Mouse (Mus musculus): ENCODE results near the gene Wiz. TPM values are rescaled to one million over a fixed set of nuclear protein-coding genes. Genes with fewer than 3 reads are reported as not detected.

The Wiz gene
- polyA plus RNA-seq, 1 experiment from 2014 or later, result 41.4 TPM

GRCm38 (mm10) chr17:32350382-32350983 is 38.8 kb downstream of the Wiz start, which contains the start of gene Akap8l:
Akap8l (minus strand) TSS chr17:32350607.
- WGBS, result under 1% methylated on average over 37 of the region's 37 CpGs
- H3K27ac ChIP-seq (ENCODE audit: low read length), result peak within 1 kb of the TSS; percentile 89
- H3K9me3 ChIP-seq (replicated peaks; ENCODE audit: control insufficient read depth, low read length, poor library complexity, severe bottlenecking), result no peaks in the 10 kb centered on the region
- ATAC-seq, result peak; percentile 98
- peaks cover 20% of the 10 kb centered on the region for H3K4me1 ChIP-seq (ENCODE audit: control insufficient read depth, insufficient read depth, low read length)
- H3K36me3 ChIP-seq (ENCODE audit: control insufficient read depth, insufficient read depth, low read length), result peaks cover 10% of the 10 kb centered on the region
- peak within 1 kb of the TSS; percentile 64 for H3K4me3 ChIP-seq (ENCODE audit: low read depth, low read length)
- peak within 1 kb of the TSS; percentile 78 for H3K4me2 ChIP-seq (ENCODE audit: low read length)
- H3K27me3 ChIP-seq (ENCODE audit: control insufficient read depth, insufficient read depth, low read depth, low read length), result no peaks in the 10 kb centered on the region
- peak within 1 kb of the TSS; percentile 79 for H3K9ac ChIP-seq (ENCODE audit: low read depth, low read length)

GRCm38 (mm10) chr17:32349851-32350381 is 39.3 kb downstream of the Wiz start:
- peak overlapping the region; percentile 89 for H3K27ac ChIP-seq (ENCODE audit: low read length)
- H3K9me3 ChIP-seq (replicated peaks; ENCODE audit: control insufficient read depth, low read length, poor library complexity, severe bottlenecking), result no peaks in the 10 kb centered on the region
- H3K4me2 ChIP-seq (ENCODE audit: low read length), result peak overlapping the region; percentile 74
- peaks cover 20% of the 10 kb centered on the region for H3K4me1 ChIP-seq (ENCODE audit: control insufficient read depth, insufficient read depth, low read length)
- H3K27me3 ChIP-seq (ENCODE audit: control insufficient read depth, insufficient read depth, low read depth, low read length), result no peaks in the 10 kb centered on the region
- under 1% methylated on average over 24 of the region's 24 CpGs for WGBS
- ATAC-seq, result peak; percentile 38
- H3K36me3 ChIP-seq (ENCODE audit: control insufficient read depth, insufficient read depth, low read length), result peaks cover 6% of the 10 kb centered on the region; the same call in 1 of the 2 replicates
- H3K9ac ChIP-seq (ENCODE audit: low read depth, low read length), result peak overlapping the region; percentile 79
- H3K4me3 ChIP-seq (ENCODE audit: low read depth, low read length), result peak overlapping the region; percentile 64

GRCm38 (mm10) chr17:32349037-32349732 is 40.1 kb downstream of the Wiz start:
- no peak for ATAC-seq
- H3K4me3 ChIP-seq (ENCODE audit: low read depth, low read length), result peak overlapping the region; percentile 64
- 18% methylated on average over 4 of the region's 4 CpGs for WGBS
- peak overlapping the region; percentile 74 for H3K4me2 ChIP-seq (ENCODE audit: low read length)
- H3K9ac ChIP-seq (ENCODE audit: low read depth, low read length), result peak overlapping the region; percentile 79
- H3K27ac ChIP-seq (ENCODE audit: low read length), result no peak overlapping the region
- no peaks in the 10 kb centered on the region for H3K27me3 ChIP-seq (ENCODE audit: control insufficient read depth, insufficient read depth, low read depth, low read length)
- peaks cover 20% of the 10 kb centered on the region for H3K4me1 ChIP-seq (ENCODE audit: control insufficient read depth, insufficient read depth, low read length)
- H3K36me3 ChIP-seq (ENCODE audit: control insufficient read depth, insufficient read depth, low read length), result peaks cover 2% of the 10 kb centered on the region; the same call in 1 of the 2 replicates
- no peaks in the 10 kb centered on the region for H3K9me3 ChIP-seq (replicated peaks; ENCODE audit: control insufficient read depth, low read length, poor library complexity, severe bottlenecking)

DNA sequence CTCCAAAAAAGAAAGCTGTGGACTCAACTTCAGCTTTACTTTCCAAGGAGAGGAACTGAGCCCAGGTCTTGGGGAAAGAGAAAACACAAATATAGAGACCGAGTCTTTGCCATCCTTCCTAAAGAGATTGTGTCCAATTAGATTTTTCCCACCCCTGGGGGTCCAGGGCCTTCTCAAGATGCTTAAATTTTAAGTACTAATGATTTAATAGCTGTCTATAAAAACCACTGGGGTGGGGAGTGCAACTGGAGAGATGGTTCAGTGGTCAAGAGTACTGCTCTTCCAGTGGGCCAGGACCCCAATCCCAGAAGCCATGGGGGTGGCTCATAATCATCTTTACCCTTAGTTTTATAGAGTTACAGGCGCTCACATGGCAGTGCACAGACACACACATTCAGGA is 40.8 kb downstream of the Wiz start:
- Histone ChIP-seq H3K4me3 (ENCODE audit: low read depth, low read length) (peak overlapping the region; percentile 64; the same call in 1 of the 2 replicates), H3K27me3 (ENCODE audit: control insufficient read depth, insufficient read depth, low read depth, low read length) (no peaks in the 10 kb centered on the region), H3K4me1 (ENCODE audit: control insufficient read depth, insufficient read depth, low read length) (peaks cover 20% of the 10 kb centered on the region), H3K9ac (ENCODE audit: low read depth, low read length) (no peak overlapping the region), H3K4me2 (ENCODE audit: low read length) (peak overlapping the region; percentile 74; the same call in 1 of the 2 replicates), H3K36me3 (ENCODE audit: control insufficient read depth, insufficient read depth, low read length) (peaks cover 4% of the 10 kb centered on the region; the same call in 1 of the 2 replicates), H3K27ac (ENCODE audit: low read length) (no peak overlapping the region), H3K9me3 (replicated peaks; ENCODE audit: control insufficient read depth, low read length, poor library complexity, severe bottlenecking) (no peaks in the 10 kb centered on the region)
- WGBS, result 92% methylated on average over 2 of the region's 2 CpGs
- no peak for ATAC-seq

DNA sequence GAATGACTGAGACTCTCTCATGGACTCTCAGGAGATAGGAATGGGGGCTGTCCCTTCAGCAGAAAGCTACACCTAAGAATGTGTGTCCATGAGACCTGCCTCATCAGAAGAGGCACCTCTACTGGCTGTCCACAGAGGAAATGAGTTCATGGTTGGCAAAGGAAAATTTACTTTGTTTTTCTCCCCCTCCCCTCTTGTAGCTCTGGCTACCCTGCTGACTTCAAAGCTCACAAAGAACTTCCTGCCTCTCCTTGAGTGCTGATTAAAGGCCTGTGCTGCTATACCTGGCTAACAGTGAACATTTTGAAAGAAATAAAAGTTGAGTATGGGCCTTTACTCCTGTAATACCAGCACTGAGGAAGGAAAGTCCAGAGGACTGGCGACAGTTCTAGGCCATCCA is 48.1 kb downstream of the Wiz start:
- H3K36me3 ChIP-seq (ENCODE audit: control insufficient read depth, insufficient read depth, low read length), result peaks cover 12% of the 10 kb centered on the region
- no peak for ATAC-seq
- WGBS, result 82% methylated on average over 1 of the region's 1 CpGs
- no peak overlapping the region for H3K9ac ChIP-seq (ENCODE audit: low read depth, low read length)
- H3K9me3 ChIP-seq (replicated peaks; ENCODE audit: control insufficient read depth, low read length, poor library complexity, severe bottlenecking), result no peaks in the 10 kb centered on the region
- no peaks in the 10 kb centered on the region for H3K27me3 ChIP-seq (ENCODE audit: control insufficient read depth, insufficient read depth, low read depth, low read length)
- no peaks in the 10 kb centered on the region for H3K4me1 ChIP-seq (ENCODE audit: control insufficient read depth, insufficient read depth, low read length)
- H3K4me2 ChIP-seq (ENCODE audit: low read length), result no peak overlapping the region
- no peak overlapping the region for H3K4me3 ChIP-seq (ENCODE audit: low read depth, low read length)
- no peak overlapping the region for H3K27ac ChIP-seq (ENCODE audit: low read length)

DNA sequence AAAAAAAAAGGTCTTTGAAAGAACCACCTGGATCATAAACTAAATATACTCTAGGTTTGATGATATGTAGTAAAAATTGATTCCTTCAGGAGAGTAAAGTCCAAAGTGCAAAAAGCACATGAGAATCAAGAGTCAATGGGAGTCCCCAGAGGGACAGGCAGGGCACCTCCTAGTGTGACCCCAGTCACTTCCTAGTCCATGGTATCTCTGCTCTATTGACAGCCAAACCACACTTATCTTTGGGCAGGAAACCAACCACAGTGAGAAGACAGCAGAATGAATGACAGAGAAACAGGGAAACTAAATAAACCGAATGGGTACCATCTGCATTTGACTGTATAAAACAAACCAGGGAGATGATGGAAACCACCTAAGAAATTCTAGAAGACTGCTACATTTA is 49.1 kb downstream of the Wiz start:
- Histone ChIP-seq H3K36me3 (ENCODE audit: control insufficient read depth, insufficient read depth, low read length) (peaks cover 21% of the 10 kb centered on the region), H3K27ac (ENCODE audit: low read length) (no peak overlapping the region), H3K27me3 (ENCODE audit: control insufficient read depth, insufficient read depth, low read depth, low read length) (no peaks in the 10 kb centered on the region), H3K9ac (ENCODE audit: low read depth, low read length) (no peak overlapping the region), H3K9me3 (replicated peaks; ENCODE audit: control insufficient read depth, low read length, poor library complexity, severe bottlenecking) (no peaks in the 10 kb centered on the region), H3K4me3 (ENCODE audit: low read depth, low read length) (no peak overlapping the region), H3K4me1 (ENCODE audit: control insufficient read depth, insufficient read depth, low read length) (no peaks in the 10 kb centered on the region), H3K4me2 (ENCODE audit: low read length) (no peak overlapping the region)
- ATAC-seq, result no peak
- 96% methylated on average over 1 of the region's 1 CpGs for WGBS

DNA sequence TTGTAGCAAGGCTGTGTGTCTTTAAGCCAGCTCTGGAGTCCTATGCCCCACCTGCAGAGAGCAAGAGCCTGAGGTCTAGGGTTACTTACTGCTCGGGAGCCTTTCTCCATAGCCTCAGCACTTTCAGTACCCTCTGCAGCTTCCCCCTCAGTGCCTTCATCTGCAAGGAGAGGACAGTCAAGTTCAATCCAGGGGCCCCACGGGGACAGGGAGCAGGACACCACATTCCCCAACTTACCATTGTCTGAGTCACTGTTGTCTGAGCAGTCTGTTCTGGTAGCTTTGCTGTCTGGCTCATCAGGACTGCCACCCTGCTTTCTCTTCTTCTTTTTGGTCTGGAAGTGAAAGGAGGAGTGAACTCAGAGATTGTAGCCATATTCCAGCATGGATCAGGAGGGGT is 53.4 kb downstream of the Wiz start:
- no peak overlapping the region for H3K4me2 ChIP-seq (ENCODE audit: low read length)
- 90% methylated on average over 2 of the region's 2 CpGs for WGBS
- H3K4me3 ChIP-seq (ENCODE audit: low read depth, low read length), result no peak overlapping the region
- no peak overlapping the region for H3K9ac ChIP-seq (ENCODE audit: low read depth, low read length)
- ATAC-seq, result no peak
- H3K4me1 ChIP-seq (ENCODE audit: control insufficient read depth, insufficient read depth, low read length), result no peaks in the 10 kb centered on the region
- no peaks in the 10 kb centered on the region for H3K9me3 ChIP-seq (replicated peaks; ENCODE audit: control insufficient read depth, low read length, poor library complexity, severe bottlenecking)
- H3K27ac ChIP-seq (ENCODE audit: low read length), result no peak overlapping the region
- H3K36me3 ChIP-seq (ENCODE audit: control insufficient read depth, insufficient read depth, low read length), result peaks cover 49% of the 10 kb centered on the region
- H3K27me3 ChIP-seq (ENCODE audit: control insufficient read depth, insufficient read depth, low read depth, low read length), result no peaks in the 10 kb centered on the region

DNA sequence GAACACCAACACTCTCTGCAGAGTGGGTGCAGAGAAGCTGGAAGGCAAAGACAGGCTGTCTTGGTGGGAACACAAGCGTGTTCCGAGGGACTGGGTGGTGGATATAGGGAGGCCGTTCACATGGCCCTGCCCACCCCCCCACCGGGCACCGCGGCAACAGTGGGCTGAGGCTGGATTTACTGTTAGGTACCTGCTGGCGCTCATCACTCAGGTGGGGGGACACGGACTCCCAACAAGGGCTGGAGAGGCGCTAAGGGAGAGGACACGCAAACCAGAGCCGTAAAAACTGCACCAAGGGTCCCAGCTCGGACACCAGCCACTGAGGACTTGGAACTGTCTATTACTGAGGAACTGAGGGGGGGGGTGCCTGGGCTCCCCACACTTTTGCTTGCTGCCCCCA is 54.3 kb downstream of the Wiz start:
- no peak overlapping the region for H3K9ac ChIP-seq (ENCODE audit: low read depth, low read length)
- ATAC-seq, result no peak
- peaks cover 49% of the 10 kb centered on the region for H3K36me3 ChIP-seq (ENCODE audit: control insufficient read depth, insufficient read depth, low read length)
- H3K9me3 ChIP-seq (replicated peaks; ENCODE audit: control insufficient read depth, low read length, poor library complexity, severe bottlenecking), result no peaks in the 10 kb centered on the region
- no peak overlapping the region for H3K27ac ChIP-seq (ENCODE audit: low read length)
- no peaks in the 10 kb centered on the region for H3K4me1 ChIP-seq (ENCODE audit: control insufficient read depth, insufficient read depth, low read length)
- no peak overlapping the region for H3K4me2 ChIP-seq (ENCODE audit: low read length)
- 96% methylated on average over 12 of the region's 12 CpGs for WGBS
- H3K4me3 ChIP-seq (ENCODE audit: low read depth, low read length), result no peak overlapping the region
- H3K27me3 ChIP-seq (ENCODE audit: control insufficient read depth, insufficient read depth, low read depth, low read length), result no peaks in the 10 kb centered on the region

All from midbrain, embryonic 16.5 days (tissue).